Mouse (Mus musculus): ENCODE data around the gene E2f6. TPM values are rescaled to one million over a fixed set of nuclear protein-coding genes. Genes with fewer than 3 reads are reported as not detected.

Gene E2f6
- total and polyA plus RNA-seq, 3 experiments, result 46.7 to 84.1 (median 79.1) TPM

DNA sequence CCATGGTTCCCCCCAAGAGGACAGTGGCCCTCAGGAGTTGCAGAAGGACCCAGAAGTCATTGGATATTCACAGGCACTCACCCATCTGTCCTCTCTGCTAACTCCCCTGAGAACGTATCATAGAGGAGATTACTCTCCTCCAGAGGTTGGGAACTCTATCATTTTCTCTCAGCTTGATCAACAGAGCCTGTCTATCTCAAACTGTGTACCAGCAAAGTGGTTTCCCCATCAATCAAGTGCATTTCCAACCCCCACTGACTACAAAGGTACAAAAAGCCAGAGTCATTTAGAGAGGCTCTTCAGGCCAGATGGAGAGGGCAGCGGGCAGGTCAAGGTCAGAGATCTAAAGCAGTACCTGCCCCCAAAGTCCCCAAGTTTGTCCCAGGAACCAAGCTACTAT lies 42.1 kb upstream of the E2f6 start:
- intact Hi-C loops (cut with DNase I), result no loop called here
- Histone ChIP-seq H3K36me3 (ENCODE audit: control insufficient read depth, insufficient read depth, low read length) (no peaks in the 10 kb centered on the region), H3K9ac (ENCODE audit: low read depth, low read length) (no peak overlapping the region), H3K4me3 (no peak overlapping the region), H3K79me2 (replicated peaks; ENCODE audit: control insufficient read depth, insufficient read depth, low read length) (no peaks in the 10 kb centered on the region), H3K4me1 (ENCODE audit: control insufficient read depth, insufficient read depth, low read length) (no peaks in the 10 kb centered on the region), H3K27me3 (ENCODE audit: control insufficient read depth, insufficient read depth, low read length) (no peaks in the 10 kb centered on the region), H3K27ac (no peak overlapping the region)
- TF ChIP-seq EP300 (IDR thresholded peaks at IDR 0.05; ENCODE audit: insufficient read depth, low read depth, low read length) (no peak), POLR2A (IDR thresholded peaks at IDR 0.05; ENCODE audit: insufficient read depth, low read depth, low read length) (no peak), CTCF (IDR thresholded peaks at IDR 0.05) (no peak)
- no peak for DNase-seq
- 69% methylated on average over 2 of the region's 2 CpGs for WGBS

DNA sequence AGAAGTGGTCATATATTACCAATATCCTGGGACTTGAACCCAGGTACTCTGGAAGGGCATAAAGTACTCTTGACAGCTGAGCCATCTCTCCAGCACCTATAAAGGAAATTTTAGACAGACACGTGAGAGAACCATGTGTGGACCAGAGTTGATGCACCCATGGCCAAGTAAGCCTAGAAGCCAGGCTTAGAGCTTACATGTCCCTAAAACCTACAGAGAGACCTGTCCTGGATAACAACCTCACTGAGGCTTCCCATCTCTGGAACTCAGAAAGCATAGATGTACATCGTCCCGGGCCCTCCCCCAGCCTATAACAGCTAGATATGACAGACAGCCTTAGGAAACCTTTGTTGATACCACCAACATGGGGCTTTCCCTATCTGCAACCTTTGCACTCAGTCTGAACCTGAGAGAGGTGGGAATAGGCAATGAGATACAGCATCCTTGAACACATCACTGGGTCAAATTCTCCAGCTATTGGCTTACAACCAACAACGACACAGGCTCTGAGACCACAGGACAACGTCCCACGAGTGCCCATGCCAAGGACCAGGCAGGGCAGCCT lies 41.1 kb upstream of the E2f6 start:
- no peak for DNase-seq
- no peak overlapping the region for H3K4me3 ChIP-seq
- no peaks in the 10 kb centered on the region for H3K36me3 ChIP-seq (ENCODE audit: control insufficient read depth, insufficient read depth, low read length)
- 83% methylated on average over 6 of the region's 6 CpGs for WGBS
- intact Hi-C loops (cut with DNase I), result no loop called here
- H3K79me2 ChIP-seq (replicated peaks; ENCODE audit: control insufficient read depth, insufficient read depth, low read length), result no peaks in the 10 kb centered on the region
- H3K4me1 ChIP-seq (ENCODE audit: control insufficient read depth, insufficient read depth, low read length), result no peaks in the 10 kb centered on the region
- TF ChIP-seq CTCF (IDR thresholded peaks at IDR 0.05), result no peak
- TF ChIP-seq EP300 (IDR thresholded peaks at IDR 0.05; ENCODE audit: insufficient read depth, low read depth, low read length), result no peak
- no peak for TF ChIP-seq POLR2A (IDR thresholded peaks at IDR 0.05; ENCODE audit: insufficient read depth, low read depth, low read length)
- no peaks in the 10 kb centered on the region for H3K27me3 ChIP-seq (ENCODE audit: control insufficient read depth, insufficient read depth, low read length)
- H3K27ac ChIP-seq, result no peak overlapping the region
- H3K9ac ChIP-seq (ENCODE audit: low read depth, low read length), result no peak overlapping the region

DNA sequence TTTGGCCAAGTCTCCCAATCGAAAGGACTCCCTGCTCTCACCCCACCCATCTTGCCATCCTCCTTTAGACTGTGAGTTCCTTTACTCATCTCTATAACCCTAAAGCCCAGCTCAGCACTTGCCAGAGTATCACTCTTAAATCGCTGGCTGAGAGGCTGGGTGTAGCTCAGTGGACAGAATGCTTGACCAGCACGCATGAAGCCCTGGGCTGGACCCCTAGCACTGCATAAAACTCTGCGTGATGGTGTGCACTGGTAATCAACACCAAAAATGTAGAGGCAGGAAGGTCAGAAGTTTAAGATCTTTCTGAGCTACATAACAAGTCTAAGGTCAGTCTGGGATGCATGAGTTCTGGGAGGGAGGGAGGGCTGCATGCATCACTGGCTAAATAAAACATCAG lies 36.2 kb upstream of the E2f6 start:
- TF ChIP-seq POLR2A (IDR thresholded peaks at IDR 0.05; ENCODE audit: insufficient read depth, low read depth, low read length) (no peak), EP300 (IDR thresholded peaks at IDR 0.05; ENCODE audit: insufficient read depth, low read depth, low read length) (no peak), CTCF (IDR thresholded peaks at IDR 0.05) (no peak)
- Histone ChIP-seq H3K4me1 (ENCODE audit: control insufficient read depth, insufficient read depth, low read length) (no peaks in the 10 kb centered on the region), H3K79me2 (replicated peaks; ENCODE audit: control insufficient read depth, insufficient read depth, low read length) (no peaks in the 10 kb centered on the region), H3K9ac (ENCODE audit: low read depth, low read length) (no peak overlapping the region), H3K27me3 (ENCODE audit: control insufficient read depth, insufficient read depth, low read length) (no peaks in the 10 kb centered on the region), H3K27ac (no peak overlapping the region), H3K4me3 (no peak overlapping the region), H3K36me3 (ENCODE audit: control insufficient read depth, insufficient read depth, low read length) (no peaks in the 10 kb centered on the region)
- intact Hi-C loops (cut with DNase I), result no loop called here
- DNase-seq, result no peak
- WGBS, result 82% methylated on average over 4 of the region's 4 CpGs

DNA sequence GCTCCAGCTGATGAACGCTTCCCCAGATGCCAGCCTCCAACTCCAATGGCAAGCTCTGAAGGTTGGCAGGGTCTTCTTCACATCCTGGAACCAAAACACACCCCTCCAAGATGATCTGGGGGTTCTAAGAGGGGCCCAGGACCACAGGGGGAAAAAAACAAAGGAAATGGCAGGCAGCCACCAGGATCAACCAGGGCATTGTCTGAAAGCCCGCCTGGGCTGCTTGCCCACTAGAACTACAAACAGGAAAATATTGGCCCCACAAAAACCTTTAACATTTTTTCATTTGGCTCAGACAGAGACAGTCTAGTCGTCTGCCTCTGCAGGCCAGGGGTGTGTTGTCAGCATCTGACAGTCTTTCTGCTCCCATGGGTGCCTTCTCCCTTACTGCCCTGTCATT lies 35.4 kb upstream of the E2f6 start:
- H3K36me3 ChIP-seq (ENCODE audit: control insufficient read depth, insufficient read depth, low read length), result no peaks in the 10 kb centered on the region
- no peak for DNase-seq
- no peaks in the 10 kb centered on the region for H3K79me2 ChIP-seq (replicated peaks; ENCODE audit: control insufficient read depth, insufficient read depth, low read length)
- no peak overlapping the region for H3K9ac ChIP-seq (ENCODE audit: low read depth, low read length)
- WGBS, result 48% methylated on average over 3 of the region's 3 CpGs
- H3K4me3 ChIP-seq, result no peak overlapping the region
- no peak overlapping the region for H3K27ac ChIP-seq
- H3K27me3 ChIP-seq (ENCODE audit: control insufficient read depth, insufficient read depth, low read length), result no peaks in the 10 kb centered on the region
- intact Hi-C loops (cut with DNase I), result no loop called here
- no peaks in the 10 kb centered on the region for H3K4me1 ChIP-seq (ENCODE audit: control insufficient read depth, insufficient read depth, low read length)
- no peak for TF ChIP-seq EP300 (IDR thresholded peaks at IDR 0.05; ENCODE audit: insufficient read depth, low read depth, low read length)
- TF ChIP-seq POLR2A (IDR thresholded peaks at IDR 0.05; ENCODE audit: insufficient read depth, low read depth, low read length), result no peak
- no peak for TF ChIP-seq CTCF (IDR thresholded peaks at IDR 0.05)

DNA sequence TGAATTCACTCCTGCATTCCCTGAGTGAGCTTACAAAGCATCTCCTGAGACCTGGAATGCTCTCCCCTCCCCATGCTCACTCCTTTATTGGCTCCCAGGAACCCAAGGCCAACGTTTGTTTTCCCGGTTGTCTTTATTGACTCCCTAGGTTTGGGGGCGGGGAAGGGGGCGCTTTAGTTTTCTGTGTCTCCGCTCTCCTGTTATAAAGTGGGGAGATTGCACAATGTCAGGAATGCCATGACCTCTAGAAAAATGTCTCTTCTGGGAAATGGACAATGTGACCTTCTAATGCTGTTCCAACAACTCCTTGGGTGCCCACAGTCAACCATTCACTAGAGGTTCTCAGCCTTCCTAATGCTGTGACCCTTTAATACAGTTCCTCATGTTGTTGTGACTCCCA lies 32.2 kb upstream of the E2f6 start:
- 92% methylated on average over 5 of the region's 5 CpGs for WGBS
- TF ChIP-seq CTCF (IDR thresholded peaks at IDR 0.05) (no peak), EP300 (IDR thresholded peaks at IDR 0.05; ENCODE audit: insufficient read depth, low read depth, low read length) (no peak), POLR2A (IDR thresholded peaks at IDR 0.05; ENCODE audit: insufficient read depth, low read depth, low read length) (no peak)
- no peak for DNase-seq
- H3K4me1 ChIP-seq (ENCODE audit: control insufficient read depth, insufficient read depth, low read length), result no peaks in the 10 kb centered on the region
- H3K79me2 ChIP-seq (replicated peaks; ENCODE audit: control insufficient read depth, insufficient read depth, low read length), result no peaks in the 10 kb centered on the region
- H3K27ac ChIP-seq, result no peak overlapping the region
- H3K4me3 ChIP-seq, result no peak overlapping the region
- H3K9ac ChIP-seq (ENCODE audit: low read depth, low read length), result no peak overlapping the region
- intact Hi-C loops (cut with DNase I), result no loop called here
- no peaks in the 10 kb centered on the region for H3K27me3 ChIP-seq (ENCODE audit: control insufficient read depth, insufficient read depth, low read length)
- no peaks in the 10 kb centered on the region for H3K36me3 ChIP-seq (ENCODE audit: control insufficient read depth, insufficient read depth, low read length)

DNA sequence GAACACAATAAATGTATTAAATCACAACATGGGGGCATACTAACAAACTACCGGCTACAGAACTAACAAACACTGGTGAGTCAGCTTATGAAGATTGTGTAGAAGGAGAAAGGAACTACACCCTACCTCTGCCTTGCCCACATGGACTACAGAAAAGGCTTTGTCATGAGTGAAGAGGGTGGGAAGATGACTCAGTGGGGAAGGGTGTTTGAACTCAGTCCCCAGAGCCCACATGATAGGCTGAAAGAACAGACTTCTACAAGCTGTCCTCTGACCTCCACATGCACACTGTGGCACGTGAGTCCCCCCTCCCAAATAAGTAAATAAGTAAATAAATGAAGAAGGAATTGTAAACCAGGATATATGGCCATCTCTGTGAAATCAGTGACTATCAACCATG lies 31.6 kb upstream of the E2f6 start:
- Histone ChIP-seq H3K4me3 (no peak overlapping the region), H3K27me3 (ENCODE audit: control insufficient read depth, insufficient read depth, low read length) (no peaks in the 10 kb centered on the region), H3K79me2 (replicated peaks; ENCODE audit: control insufficient read depth, insufficient read depth, low read length) (no peaks in the 10 kb centered on the region), H3K4me1 (ENCODE audit: control insufficient read depth, insufficient read depth, low read length) (no peaks in the 10 kb centered on the region), H3K9ac (ENCODE audit: low read depth, low read length) (no peak overlapping the region), H3K27ac (no peak overlapping the region), H3K36me3 (ENCODE audit: control insufficient read depth, insufficient read depth, low read length) (no peaks in the 10 kb centered on the region)
- TF ChIP-seq EP300 (IDR thresholded peaks at IDR 0.05; ENCODE audit: insufficient read depth, low read depth, low read length), result no peak
- TF ChIP-seq POLR2A (IDR thresholded peaks at IDR 0.05; ENCODE audit: insufficient read depth, low read depth, low read length), result no peak
- TF ChIP-seq CTCF (IDR thresholded peaks at IDR 0.05), result no peak
- intact Hi-C loops (cut with DNase I), result no loop called here
- DNase-seq, result no peak
- whole genome bisulfite sequencing, result 72% methylated on average over 2 of the region's 2 CpGs

Data from heart, adult 2 months (tissue).